ENCODE assay signal across 18 mouse cellular contexts in genomic region chrX:18239572-18239971, GRCm38 (mm10).
"Had no signal": no experiment of that assay in that cellular context is flagged by ENCODE, and none has a peak within 500 bp of the region (broad histone marks: within the 10 kb centered on the region; RNA-seq: fewer than 3 reads in every experiment).

No protein-coding gene starts in this region.

- DNase-seq: kidney, adult 18-20 months; kidney, adult 9 months; kidney, postnatal 14 days; kidney, postnatal 4 days; liver; lung, adult 18-20 months; lung, postnatal 14 days; midbrain, embryonic 14.5 days; retina, postnatal 1 day; right cerebral cortex, postnatal 14 days; right cerebral cortex, postnatal 4 days; thymus, adult 2 months; thymus, postnatal 14 days; thymus, postnatal 4 days had no signal

- ATAC-seq: liver, embryonic 12.5 days had no signal

- H3K27me3 ChIP-seq: limb, embryonic 13.5 days; liver, embryonic 12.5 days; liver, embryonic 15.5 days; neural tube, embryonic 13.5 days had no signal
